Mouse (Mus musculus) olfactory bulb, adult 2 months (tissue): ENCODE data around the gene Prrx2. TPM values are rescaled to one million over a fixed set of nuclear protein-coding genes. Genes with fewer than 3 reads are reported as not detected.
A peak's percentile ranks its signal among the peaks of the same experiment; 100 is the strongest.

ENCODE experiments used
- H3K27ac ChIP-seq: fragments of 200-500 bp; 2 replicates; pipeline ENCODE4 v1.5.1; 2012; ENCODE audit warnings: low read depth, low read length; ENCODE audit not compliant: insufficient read depth
- H3K4me1 ChIP-seq: fragments of 200-500 bp; 2 replicates; pipeline ENCODE4 v1.6.1; 2012; ENCODE audit warnings: low read length; ENCODE audit not compliant: control insufficient read depth, insufficient read depth
- H3K4me3 ChIP-seq: fragments of 200-500 bp; 2 replicates; pipeline ENCODE4 v1.5.1; 2012; ENCODE audit warnings: mild to moderate bottlenecking, low read depth, low read length, moderate library complexity; ENCODE audit not compliant: insufficient read depth
- CTCF ChIP-seq: fragments of 200-500 bp; IDR thresholded peaks from 2 replicates; pipeline ENCODE4 v1.5.1; 2012; ENCODE audit warnings: low read depth, mild to moderate bottlenecking, low read length, moderate library complexity; ENCODE audit not compliant: insufficient read depth
- POLR2A ChIP-seq: fragments of 200-500 bp; IDR thresholded peaks from 2 replicates; pipeline ENCODE4 v1.6.1; 2012; ENCODE audit warnings: mild to moderate bottlenecking, low read depth, low read length, moderate library complexity; ENCODE audit not compliant: insufficient read depth
- WGBS: fragments of 180-500 bp; shearing (Covaris S2); methylation state at CpG from one replicate; pipeline ENCODE4 v1.1.7; 2018; 5-methylcytosine and 5-hydroxymethylcytosine counted together
- polyA plus RNA-seq: library from polyadenylated mRNA; stranded (reverse); fragments of >200 nt; gene quantifications from 2 replicates; pipeline ENCODE4 v1.2.4, GENCODE M21; 2012; ENCODE audit warnings: low replicate concordance; ENCODE audit not compliant: missing spikeins, insufficient read depth, insufficient read length

The Prrx2 gene
- not detected in 2 replicates for polyA plus RNA-seq

- peaks cover 14% of the 10 kb centered on the region for H3K4me1 ChIP-seq
- no peak for TF ChIP-seq POLR2A
- no peak for TF ChIP-seq CTCF
- 67% methylated on average over 9 of the region's 10 CpGs for WGBS
- no peak within 1 kb of the TSS for H3K4me3 ChIP-seq
- H3K27ac ChIP-seq, result no peak within 1 kb of the TSS
Observed at GRCm38 (mm10) chr2:30834373-30835022, at the start of gene Prrx2. Gene Prrx2 (plus strand): TSS chr2:30834972.

GRCm38 (mm10) chr2:30787466-30787865, 47.3 kb upstream of the Prrx2 start:
- 87% methylated on average over 4 of the region's 4 CpGs for WGBS
- H3K27ac ChIP-seq, result no peak overlapping the region

GRCm38 (mm10) chr2:30792061-30792460, 42.7 kb upstream of the Prrx2 start:
- TF ChIP-seq CTCF (no peak), POLR2A (no peak)
- no peak overlapping the region for H3K4me3 ChIP-seq
- WGBS, result 87% methylated on average over 7 of the region's 7 CpGs
- peaks cover 24% of the 10 kb centered on the region for H3K4me1 ChIP-seq
- H3K27ac ChIP-seq, result no peak overlapping the region

More at GRCm38 (mm10) chr2:30787466-30787865, 47.3 kb upstream of the Prrx2 start:
- TF ChIP-seq CTCF, result no peak
- no peak for TF ChIP-seq POLR2A
- peaks cover 22% of the 10 kb centered on the region for H3K4me1 ChIP-seq
- H3K4me3 ChIP-seq, result no peak overlapping the region

- no peak for TF ChIP-seq POLR2A
- TF ChIP-seq CTCF, result peak; percentile 74
- Histone ChIP-seq H3K4me1 (peaks cover 27% of the 10 kb centered on the region), H3K4me3 (peak overlapping the region; percentile 56), H3K27ac (peak overlapping the region; percentile 86)
- WGBS, result 4% methylated on average over 48 of the region's 48 CpGs
Observed at GRCm38 (mm10) chr2:30794179-30795108, 40.3 kb upstream of the Prrx2 start.

GRCm38 (mm10) chr2:30795271-30795888, 39.4 kb upstream of the Prrx2 start:
- H3K4me1 ChIP-seq, result peaks cover 27% of the 10 kb centered on the region
- WGBS, result 79% methylated on average over 7 of the region's 7 CpGs
- H3K27ac ChIP-seq, result no peak overlapping the region
- H3K4me3 ChIP-seq, result no peak overlapping the region
- TF ChIP-seq CTCF (no peak), POLR2A (no peak)

GRCm38 (mm10) chr2:30795889-30796275, 38.9 kb upstream of the Prrx2 start:
- Histone ChIP-seq H3K4me3 (no peak overlapping the region), H3K4me1 (peaks cover 31% of the 10 kb centered on the region), H3K27ac (0 out of 2 replicates have a peak overlapping the region, but pooled peaks have one; percentile 30)
- TF ChIP-seq CTCF (no peak; the same call in 1 of the 2 replicates), POLR2A (no peak)
- WGBS, result 65% methylated on average over 5 of the region's 5 CpGs

GRCm38 (mm10) chr2:30796382-30796781, 38.4 kb upstream of the Prrx2 start:
- TF ChIP-seq POLR2A, result 0 out of 2 replicates have a peak, but pooled peaks have one; percentile 20
- TF ChIP-seq CTCF, result no peak
- Histone ChIP-seq H3K27ac (peak overlapping the region; percentile 77), H3K4me3 (peak overlapping the region; percentile 17; the same call in 1 of the 2 replicates), H3K4me1 (peaks cover 36% of the 10 kb centered on the region)
- 3% methylated on average over 11 of the region's 11 CpGs for WGBS

- 53% methylated on average over 3 of the region's 3 CpGs for WGBS
- TF ChIP-seq CTCF, result no peak
- no peak for TF ChIP-seq POLR2A
- Histone ChIP-seq H3K4me1 (peaks cover 41% of the 10 kb centered on the region), H3K4me3 (no peak overlapping the region), H3K27ac (no peak overlapping the region)
Observed at GRCm38 (mm10) chr2:30799456-30799855, 35.3 kb upstream of the Prrx2 start.

- Histone ChIP-seq H3K4me1 (peaks cover 36% of the 10 kb centered on the region), H3K27ac (no peak overlapping the region), H3K4me3 (peak overlapping the region; percentile 54)
- TF ChIP-seq POLR2A (no peak), CTCF (no peak)
- WGBS, result 37% methylated on average over 7 of the region's 7 CpGs
Observed at GRCm38 (mm10) chr2:30800671-30801066, 34.1 kb upstream of the Prrx2 start.
